Mouse (Mus musculus) embryonic facial prominence, embryonic 12.5 days (tissue): Measurements from ENCODE around the gene 2310003L06Rik. TPM values are rescaled to one million over a fixed set of nuclear protein-coding genes. Genes with fewer than 3 reads are reported as not detected.

Experiments
- polyA plus RNA-seq: library from polyadenylated mRNA; unstranded; fragments of >200 nt; fragmentation: Nextera tagmentation; extraction: Ambion mirVana; gene quantifications from 2 replicates; pipeline ENCODE4 v1.2.1, GENCODE M21; 2016

The 2310003L06Rik gene
- polyA plus RNA-seq, 1 experiment from 2014 or later, result not detected

Other genes with a start within 250 kb of the 2310003L06Rik start
- gene Csn1s2a, start 194.9 kb upstream of the 2310003L06Rik start, polyA plus RNA-seq, result not detected in 2 replicates
- gene Csn1s2b, start 161.4 kb upstream of the 2310003L06Rik start, polyA plus RNA-seq, result not detected in 2 replicates
- gene Prr27, start 143.8 kb upstream of the 2310003L06Rik start, polyA plus RNA-seq, result not detected in 2 replicates
- gene Odam, start 84.4 kb upstream of the 2310003L06Rik start, polyA plus RNA-seq, result not detected in 2 replicates
- not detected in 2 replicates for gene Csn3, start 43.9 kb upstream of the 2310003L06Rik start, polyA plus RNA-seq
- not detected in 2 replicates for gene Gm28434, start 58 bp downstream of the 2310003L06Rik start, polyA plus RNA-seq
- gene Cabs1, start 10.0 kb downstream of the 2310003L06Rik start, polyA plus RNA-seq, result not detected in 2 replicates
- not detected in 2 replicates for gene Smr3a, start 33.1 kb downstream of the 2310003L06Rik start, polyA plus RNA-seq
- not detected in 2 replicates for gene Smr2, start 117.1 kb downstream of the 2310003L06Rik start, polyA plus RNA-seq
- gene Gm11116, start 142.1 kb downstream of the 2310003L06Rik start, polyA plus RNA-seq, result not detected in 2 replicates
- gene Gm11115, start 184.6 kb downstream of the 2310003L06Rik start, polyA plus RNA-seq, result not detected in 2 replicates